Mouse (Mus musculus): Measurements from ENCODE around the gene Irf2bp1. TPM values are rescaled to one million over a fixed set of nuclear protein-coding genes. Genes with fewer than 3 reads are reported as not detected.

The Irf2bp1 gene
- total RNA-seq, 2 experiments from 2014 or later = 20.2 to 23.6 TPM

Other genes starting within 250 kb of the Irf2bp1 start
- not detected for gene Psg19, start 205.5 kb upstream of the Irf2bp1 start, total RNA-seq (2021)
- not detected for gene Psg17, start 182.4 kb upstream of the Irf2bp1 start, total RNA-seq (2021)
- 1 to 10 TPM; 6.5 to 6.7 TPM for gene Mill2, start 164.1 kb upstream of the Irf2bp1 start, total RNA-seq (2021)
- gene Pglyrp1, start 132.7 kb upstream of the Irf2bp1 start, total RNA-seq (2021) = 1 to 10 TPM; 1.2 to 1.7 TPM
- 1 to 10 TPM; 7.7 to 8.3 TPM for gene Ccdc61, start 93.6 kb upstream of the Irf2bp1 start, total RNA-seq (2021)
- 1 to 10 TPM; 5.5 to 6.6 TPM for gene Nova2, start 78.2 kb upstream of the Irf2bp1 start, total RNA-seq (2021)
- gene Nanos2, start 16.6 kb upstream of the Irf2bp1 start, total RNA-seq (2021) = not detected
- gene Mypop, start 12.8 kb upstream of the Irf2bp1 start, total RNA-seq (2021) = 1 to 10 TPM; 3.2 to 4.0 TPM
- gene Foxa3, start 19.5 kb downstream of the Irf2bp1 start, total RNA-seq (2021) = not detected
- gene Sympk, start 20.3 kb downstream of the Irf2bp1 start, total RNA-seq (2021) = 10 to 100 TPM; 76.3 to 80.1 TPM
- gene Rsph6a, start 50.6 kb downstream of the Irf2bp1 start, total RNA-seq (2021) = not detected
- gene Dmwd, start 72.2 kb downstream of the Irf2bp1 start, total RNA-seq (2021) = 10 to 100 TPM; 43.9 to 45.4 TPM
- 100 to 1,000 TPM; 555 to 584 TPM for gene Dmpk, start 79.8 kb downstream of the Irf2bp1 start, total RNA-seq (2021)
- 1 to 10 TPM; 8.6 to 9.8 TPM for gene Six5, start 90.5 kb downstream of the Irf2bp1 start, total RNA-seq (2021)
- not detected for gene Gm4969, start 114.3 kb downstream of the Irf2bp1 start, total RNA-seq (2021)
- 1 to 10 TPM; 5.4 to 5.5 TPM for gene Fbxo46, start 115.8 kb downstream of the Irf2bp1 start, total RNA-seq (2021)
- 1 to 10 TPM; 4.6 to 5.1 TPM for gene Qpctl, start 145.2 kb downstream of the Irf2bp1 start, total RNA-seq (2021)
- gene Snrpd2, start 145.7 kb downstream of the Irf2bp1 start, total RNA-seq (2021) = 10 to 100 TPM; 67.8 to 71.0 TPM
- gene Gipr, start 162.1 kb downstream of the Irf2bp1 start, total RNA-seq (2021) = under 1 TPM; 0.21 to 0.22 TPM
- gene Eml2, start 172.4 kb downstream of the Irf2bp1 start, total RNA-seq (2021) = 10 to 100 TPM; 37.1 to 37.8 TPM
- 1 to 10 TPM; 8.6 to 9.4 TPM for gene Gpr4, start 208.5 kb downstream of the Irf2bp1 start, total RNA-seq (2021)
- 10 to 100 TPM; 57.6 to 59.3 TPM for gene Opa3, start 224.3 kb downstream of the Irf2bp1 start, total RNA-seq (2021)